Mouse (Mus musculus) yolk sac, embryonic 10.5 days (tissue): ENCODE measurements at regions not wholly inside any gene's neighbourhood (a gene's known extent, or its start where the extent isn't known, plus 50 kb on each side); places are given as distances from the start of the nearest gene placed in this dataset.

Experiments
- DNase-seq: peaks from one replicate; pipeline ENCODE4 v3.0.0-alpha.2; 2017; ENCODE audit warnings: low spot score

- DNase-seq = no peak
Measured at GRCm38 (mm10) chr2:74463407-74463806, 115.8 kb downstream of the Lnpk start.

DNA sequence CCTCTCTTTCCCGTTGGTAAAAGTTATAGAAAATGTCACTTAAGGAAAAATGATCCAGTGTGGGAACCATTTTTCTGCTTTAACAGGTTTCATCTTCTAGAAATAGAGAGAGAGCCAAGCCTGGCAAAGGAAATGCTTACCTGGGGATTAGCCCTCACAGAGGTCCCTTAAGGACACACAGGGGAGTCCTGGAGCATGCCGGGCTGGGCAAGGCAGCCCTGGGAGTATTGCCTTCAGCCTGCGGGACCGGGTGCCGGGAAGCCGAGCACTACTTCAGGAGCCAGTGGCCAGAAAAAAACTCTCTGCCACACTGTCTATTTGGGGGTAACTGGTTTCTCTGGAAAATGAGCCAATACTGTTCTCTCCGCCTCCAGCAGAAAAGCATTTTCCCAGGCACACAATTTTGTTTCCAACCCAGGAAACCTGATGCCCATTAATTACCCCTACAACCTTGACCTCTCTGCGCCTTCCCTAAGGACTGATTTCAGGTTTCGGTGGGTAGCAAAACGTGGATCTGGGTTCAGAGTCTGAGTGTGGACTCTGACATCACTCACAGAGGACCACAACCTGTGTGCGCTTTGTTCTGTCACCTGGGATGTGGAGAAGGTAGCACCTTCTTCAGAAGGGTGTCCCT, 117.9 kb downstream of the Lnpk start:
- no peak for DNase-seq

DNA sequence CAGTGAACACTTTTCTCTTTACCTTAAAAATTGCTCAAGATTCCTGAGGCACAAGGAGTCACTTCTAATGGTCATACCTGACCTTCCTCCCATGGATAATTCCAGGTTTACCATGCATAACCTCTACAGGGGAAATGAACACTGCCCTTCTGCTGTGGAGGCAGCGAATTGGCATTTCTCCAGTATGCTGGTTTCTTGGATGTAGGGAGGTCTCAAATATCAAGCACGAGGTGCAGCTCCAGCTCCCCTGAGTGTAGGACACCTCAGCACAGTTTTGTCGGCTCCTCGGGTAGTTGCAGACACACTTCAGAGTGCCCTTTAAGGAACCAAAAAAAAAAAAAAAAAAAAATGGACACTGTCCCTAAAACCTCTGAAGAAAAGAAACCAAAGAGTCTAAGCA, 124.8 kb downstream of the Lnpk start:
- no peak for DNase-seq

DNA sequence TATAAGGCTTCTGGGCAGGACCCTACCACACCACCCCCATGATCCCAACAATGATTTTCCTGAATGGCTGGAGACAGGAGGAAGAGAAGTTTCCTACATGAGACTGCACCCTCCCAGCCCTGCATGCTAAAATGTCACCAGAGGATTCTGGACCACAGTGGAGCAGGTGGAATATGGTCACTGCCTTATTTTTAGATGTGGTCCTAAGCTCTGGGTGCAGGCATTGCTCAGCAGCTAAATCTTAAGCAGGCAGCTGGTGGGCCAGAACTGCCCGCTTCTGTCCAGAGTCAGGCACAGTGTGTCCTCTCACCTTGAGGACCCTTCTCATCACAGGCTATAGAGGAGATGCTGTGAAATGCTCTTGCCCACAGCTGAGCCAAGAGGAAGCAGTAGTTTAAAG, 126.6 kb downstream of the Lnpk start:
- no peak for DNase-seq

- peak; percentile 3 for DNase-seq
Measured at GRCm38 (mm10) chr2:74451578-74451977, 127.7 kb downstream of the Lnpk start.

DNA sequence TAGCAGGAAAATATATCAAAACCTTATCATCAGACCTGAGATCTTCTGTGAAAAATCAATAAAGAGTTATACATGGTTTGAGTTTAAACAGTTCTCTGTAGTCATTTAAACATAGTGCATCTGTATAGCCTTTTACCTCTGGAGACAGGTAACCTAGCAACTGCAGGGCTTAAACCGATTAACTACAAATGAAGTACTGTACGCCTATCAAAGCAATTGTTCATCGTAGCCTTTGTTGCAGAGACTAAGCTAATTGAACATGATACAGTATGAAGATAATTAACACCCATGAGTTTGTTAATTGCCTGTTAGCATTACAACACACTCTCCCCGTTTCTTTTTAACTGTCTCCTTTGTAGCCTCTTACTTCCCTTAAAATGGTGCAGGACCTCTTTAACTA, 128.2 kb downstream of the Lnpk start:
- DNase-seq = no peak

DNA sequence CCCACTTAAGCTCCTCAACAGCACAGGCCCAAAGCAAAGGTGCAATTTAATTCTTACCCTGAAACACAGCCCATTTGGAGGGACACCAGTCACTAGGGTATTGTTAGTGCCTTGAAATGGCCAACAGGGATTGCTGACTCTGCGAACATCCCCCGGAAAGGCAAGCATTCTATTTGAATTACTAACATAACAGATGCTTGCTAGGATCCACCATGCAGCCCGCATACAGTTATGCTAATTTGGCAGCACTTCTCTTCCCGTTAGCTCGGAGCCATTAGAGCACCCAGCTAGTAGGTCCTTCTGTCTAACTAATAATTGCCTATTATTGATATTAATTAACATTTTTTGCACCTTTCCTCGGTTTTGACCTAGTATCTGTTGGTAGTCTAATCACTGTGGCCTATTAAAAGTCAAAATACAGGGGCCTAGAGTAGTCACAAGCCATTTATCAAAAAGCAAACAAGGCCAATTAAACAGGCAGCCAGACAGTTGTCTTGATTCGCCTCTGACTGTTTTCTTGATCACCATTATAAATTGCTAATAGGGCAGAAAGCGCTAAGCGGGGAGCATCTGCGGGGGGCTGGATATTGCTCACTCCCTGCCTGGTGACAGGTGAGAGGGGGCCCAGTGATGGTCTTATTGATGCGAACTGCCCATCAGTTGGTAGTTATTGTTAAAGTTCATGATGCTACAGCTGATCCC, 129.0 kb downstream of the Lnpk start:
- DNase-seq = no peak

- no peak for DNase-seq
Measured at GRCm38 (mm10) chr2:74435184-74435911, 143.9 kb downstream of the Lnpk start.

DNA sequence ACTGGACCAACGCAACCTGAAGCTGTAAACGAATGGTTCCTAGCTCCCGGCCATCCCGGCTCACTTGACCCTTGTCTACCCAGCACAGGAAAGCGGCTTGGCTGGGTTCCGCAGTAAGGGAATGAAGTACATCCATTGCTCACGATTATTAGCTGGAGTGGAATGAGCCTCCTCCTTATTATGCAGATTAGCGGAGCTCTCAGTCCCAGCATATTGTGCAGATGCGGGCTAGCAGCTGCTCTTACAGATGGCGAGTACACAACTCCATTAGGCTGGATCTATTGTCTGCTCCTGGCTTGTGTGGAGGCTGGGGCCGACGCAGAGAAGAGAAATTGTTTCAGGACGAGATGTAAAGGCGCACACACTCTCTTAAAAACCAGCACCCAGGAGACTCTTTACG, 152.5 kb downstream of the Lnpk start:
- DNase-seq = no peak

DNA sequence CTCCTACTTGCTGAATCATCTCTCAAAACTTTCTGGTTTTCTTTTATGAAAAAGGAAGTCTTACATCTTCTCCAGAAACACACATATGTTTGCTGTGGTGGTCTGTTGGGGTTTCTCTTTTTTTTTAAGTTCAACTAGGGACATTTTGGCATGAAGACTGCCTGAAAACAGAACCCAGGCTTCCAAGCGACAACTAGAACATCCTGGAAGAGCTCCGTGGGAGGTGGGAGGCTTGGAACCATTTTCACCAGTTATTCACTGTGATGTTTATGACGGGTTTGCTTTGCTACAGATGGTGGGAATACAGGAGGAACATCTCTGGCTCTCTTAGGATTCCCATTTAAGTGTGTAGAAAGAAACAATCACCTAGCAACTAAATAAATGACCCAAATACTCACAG, 154.5 kb downstream of the Lnpk start:
- DNase-seq = no peak

GRCm38 (mm10) chr2:74416097-74416496, 163.1 kb downstream of the Lnpk start:
- DNase-seq = no peak

- no peak for DNase-seq
Measured at GRCm38 (mm10) chr2:74414721-74415120, 164.5 kb downstream of the Lnpk start.

GRCm38 (mm10) chr2:74409856-74410404, 169.3 kb downstream of the Lnpk start:
- DNase-seq = no peak

- no peak for DNase-seq
Measured at GRCm38 (mm10) chr2:74404493-74404892, 174.7 kb downstream of the Lnpk start.

DNA sequence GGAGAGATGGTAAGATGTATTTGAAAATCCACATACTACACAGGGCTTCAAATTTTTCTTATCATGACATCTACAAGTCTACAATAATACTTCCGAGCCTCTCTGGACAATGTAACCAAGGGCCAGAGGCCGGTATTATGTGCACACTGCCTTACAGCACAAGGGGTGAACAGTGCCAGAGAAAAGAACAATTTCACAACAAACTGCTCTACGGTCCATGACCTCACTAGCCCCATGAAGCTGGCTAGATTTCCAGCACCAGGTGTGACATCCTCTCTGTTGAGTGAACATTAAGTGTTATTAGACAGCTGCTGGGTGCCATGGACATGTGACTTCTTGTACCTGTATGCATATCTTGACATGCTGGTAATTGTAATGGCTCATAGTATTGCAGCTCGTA, 188.2 kb downstream of the Lnpk start:
- DNase-seq = no peak

- DNase-seq = no peak
Measured at GRCm38 (mm10) chr2:74388078-74388477, 191.2 kb downstream of the Lnpk start.

DNA sequence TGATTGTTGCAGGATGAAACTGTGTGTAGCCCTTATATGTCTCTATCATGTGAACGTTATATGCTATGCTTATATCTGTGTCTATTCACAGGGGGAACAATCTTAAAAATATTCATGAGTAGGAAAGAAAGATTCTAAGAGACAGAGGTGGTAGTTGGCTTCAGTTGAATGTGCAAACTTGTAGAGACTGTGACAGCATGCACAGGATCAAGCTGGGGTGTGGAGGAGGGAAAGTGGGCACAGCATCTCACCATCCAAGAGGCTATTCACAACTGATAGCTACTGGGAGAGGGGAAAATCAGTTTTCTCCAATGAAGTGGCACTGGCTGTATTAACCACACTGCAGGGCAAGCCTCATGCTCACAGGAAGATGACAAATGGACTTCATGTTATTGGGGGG, 194.3 kb downstream of the Lnpk start:
- DNase-seq = no peak

DNA sequence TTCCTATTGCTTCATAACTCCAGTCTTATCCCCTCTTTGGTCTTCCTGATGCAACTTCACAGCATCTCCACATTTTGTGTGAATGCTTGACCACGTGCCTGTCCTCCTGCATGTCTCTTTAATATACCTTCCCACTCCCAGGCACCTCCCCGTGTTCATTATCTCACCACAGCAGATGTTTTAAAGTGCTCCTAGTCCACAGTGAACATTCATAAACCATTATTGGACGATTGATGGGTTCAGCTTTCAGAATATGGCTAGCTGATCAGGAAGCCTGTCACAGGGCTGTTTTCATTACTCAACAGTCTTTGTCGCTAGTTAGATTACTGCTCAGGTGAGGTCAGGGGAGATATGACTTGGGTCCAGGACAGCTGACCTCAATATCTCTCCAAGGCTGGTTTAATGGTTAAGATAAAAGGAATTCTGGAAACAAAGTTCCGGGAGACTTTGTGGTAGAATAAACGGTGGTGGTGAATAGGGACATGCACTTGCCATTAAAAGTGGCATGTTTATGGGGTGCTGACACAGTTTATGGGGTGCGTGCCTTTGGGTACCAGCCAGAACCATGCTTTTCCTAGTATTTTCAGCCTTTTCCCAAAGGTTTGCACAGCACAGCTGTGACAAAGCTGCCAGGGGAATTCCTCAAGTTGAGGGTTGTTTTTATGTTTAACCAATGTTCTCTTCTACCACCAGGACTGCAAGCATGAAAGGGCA, 198.5 kb downstream of the Lnpk start:
- DNase-seq = peak; percentile 23

DNA sequence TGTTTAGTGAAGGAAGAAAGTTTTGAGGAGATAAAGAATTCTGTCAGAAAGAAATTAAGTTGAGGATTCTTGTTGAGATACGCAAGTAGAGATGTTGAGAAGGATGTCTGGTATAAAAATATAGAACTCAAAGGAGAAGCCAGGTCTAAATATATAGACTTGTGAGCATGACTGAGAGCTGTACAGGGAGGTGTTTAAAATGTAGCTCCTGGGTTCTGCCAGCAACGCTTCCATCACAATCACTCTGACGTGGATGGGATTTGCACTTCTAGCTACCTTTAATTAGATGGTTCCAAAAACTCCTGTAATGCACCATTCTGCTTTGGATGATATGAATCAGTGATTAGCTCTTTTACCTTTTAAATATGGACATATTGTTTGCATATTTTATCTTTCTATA, 200.5 kb downstream of the Lnpk start:
- DNase-seq = no peak

GRCm38 (mm10) chr2:74373938-74374337, 205.3 kb downstream of the Lnpk start:
- no peak for DNase-seq

DNA sequence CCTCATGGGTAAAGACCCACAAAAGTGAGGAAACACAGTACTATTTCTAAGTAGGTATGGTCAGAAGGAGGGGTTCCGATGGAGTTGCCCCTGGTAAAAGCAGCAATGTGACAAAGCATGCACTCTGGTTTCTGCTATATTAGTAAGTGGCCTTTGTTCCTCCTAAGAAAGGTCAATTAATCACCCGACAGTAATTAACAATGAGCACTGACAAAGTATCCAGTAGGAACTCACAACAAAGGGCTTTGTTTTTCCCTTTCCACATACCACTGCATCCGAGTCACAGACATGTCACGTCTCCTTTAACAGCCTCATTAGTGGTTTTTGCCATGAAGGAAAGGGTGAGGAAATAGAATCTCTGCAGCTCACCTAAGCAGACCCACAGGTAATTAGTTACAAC, 206.2 kb downstream of the Lnpk start:
- DNase-seq = no peak

DNA sequence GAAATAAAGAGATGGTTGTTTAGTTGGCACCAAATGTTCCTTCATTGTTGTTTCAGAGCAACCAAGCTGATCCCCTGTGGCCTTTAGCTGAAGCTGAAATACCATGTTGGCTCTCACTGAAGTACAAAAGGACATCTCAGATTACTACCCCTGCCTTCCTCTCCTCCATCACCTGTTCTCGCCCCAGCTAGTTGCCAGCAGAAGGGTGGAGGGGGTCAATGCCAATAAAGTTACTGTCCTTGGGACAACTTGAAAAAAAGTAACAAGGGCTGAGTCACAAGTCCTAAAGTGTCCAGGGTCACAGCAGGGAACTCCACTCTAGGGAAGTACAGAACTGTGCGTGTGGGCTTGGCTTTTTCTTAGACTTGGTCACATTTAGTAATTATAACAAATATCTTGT, 216.0 kb downstream of the Lnpk start:
- no peak for DNase-seq
